In the genomic region with DNA sequence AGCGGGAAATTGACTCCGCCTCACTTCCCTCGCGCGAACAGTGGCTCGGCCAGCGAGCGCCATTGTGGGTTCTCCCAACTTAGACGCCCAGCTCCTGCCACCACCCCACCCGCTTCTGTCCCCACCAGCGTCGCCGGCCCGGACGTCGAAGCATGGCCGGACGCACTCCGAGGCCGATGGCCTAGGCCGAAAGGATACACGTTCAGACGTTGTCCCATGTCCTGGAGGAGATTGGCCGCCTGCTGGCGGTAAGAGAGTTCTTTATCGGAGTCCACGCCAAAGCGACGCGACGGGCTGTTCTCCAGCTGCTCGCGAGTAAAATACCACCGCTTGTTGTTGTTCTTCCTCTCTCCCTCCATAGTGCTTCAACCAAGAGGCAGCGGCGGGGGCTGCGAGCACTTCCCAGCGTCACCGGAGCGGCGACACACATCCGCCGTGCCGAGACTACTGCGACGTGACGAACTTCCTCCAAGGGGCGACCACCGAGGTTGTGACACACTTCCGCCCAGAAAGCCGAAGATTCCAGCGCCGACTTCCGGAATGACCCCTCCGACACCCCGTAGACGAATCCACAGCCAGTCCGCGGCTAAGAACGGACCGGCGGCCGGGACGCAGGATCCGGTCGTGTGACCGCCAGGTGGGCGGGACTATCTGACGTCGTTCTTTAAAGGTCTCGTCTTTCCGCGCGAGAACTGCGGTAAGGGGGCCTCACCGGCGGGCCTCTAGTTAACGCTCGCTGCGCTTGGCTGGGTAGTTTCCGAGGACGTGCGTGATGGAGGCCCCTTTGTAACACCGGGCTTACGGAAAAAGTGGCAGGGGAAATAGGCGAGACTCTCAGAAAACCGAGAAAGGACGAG, we compare ENCODE assay signal across 7 mouse cellular contexts. TPM values are rescaled to one million over a fixed set of nuclear protein-coding genes. Genes with fewer than 3 reads are reported as not detected.
DNase-seq lines count a peak whose midpoint lies in the region; ATAC-seq and TF ChIP-seq lines count a peak whose summit lies in the region.

No protein-coding gene starts in this region.

- ATAC-seq in intestine, postnatal 0 days: peak; percentile 96
- ATAC-seq in midbrain, embryonic 12.5 days (ENCODE audit: low FRiP score, low read depth): peak; percentile 97

- TF ChIP-seq POLR2A in small intestine, adult 2 months (IDR thresholded peaks at IDR 0.05; ENCODE audit: low read depth, low read length): peak; percentile 91

- TF ChIP-seq CTCF in intestine, postnatal 0 days (IDR thresholded peaks at IDR 0.05; ENCODE audit: low read depth): peak; percentile 61
- peak; percentile 44; the same call in 1 of the 2 replicates for TF ChIP-seq CTCF in small intestine, adult 2 months (IDR thresholded peaks at IDR 0.05; ENCODE audit: extremely low read depth, insufficient read length, insufficient replicate concordance, low read depth, low read length)

- H3K4me3 ChIP-seq in embryonic facial prominence, embryonic 10.5 days: peak overlapping the region; percentile 98
- H3K4me3 ChIP-seq in intestine, postnatal 0 days (ENCODE audit: low read depth, low read length): peak overlapping the region; percentile 56
- H3K4me3 ChIP-seq in midbrain, embryonic 12.5 days: peak overlapping the region; percentile 95
- peak overlapping the region; percentile 81 for H3K4me3 ChIP-seq in small intestine, adult 2 months (ENCODE audit: low read depth, low read length)

- under 1% methylated on average over 88 of the region's 88 CpGs for WGBS in embryonic facial prominence, embryonic 10.5 days
- WGBS in intestine, postnatal 0 days: under 1% methylated on average over 88 of the region's 88 CpGs
- under 1% methylated on average over 88 of the region's 88 CpGs for WGBS in midbrain, embryonic 12.5 days
- under 1% methylated on average over 88 of the region's 88 CpGs for WGBS in small intestine, adult 2 months

- no peaks in the 10 kb centered on the region for H3K27me3 ChIP-seq in embryonic facial prominence, embryonic 10.5 days (replicated peaks; ENCODE audit: low read depth, poor library complexity, severe bottlenecking)
- H3K27me3 ChIP-seq in intestine, postnatal 0 days (replicated peaks; ENCODE audit: control insufficient read depth, insufficient read depth, low read length): no peaks in the 10 kb centered on the region
- no peaks in the 10 kb centered on the region for H3K27me3 ChIP-seq in midbrain, embryonic 12.5 days
- H3K27me3 ChIP-seq in small intestine, adult 2 months (ENCODE audit: control insufficient read depth, insufficient read depth, low read length): no peaks in the 10 kb centered on the region

- H3K9ac ChIP-seq in intestine, postnatal 0 days (ENCODE audit: low read depth, low read length): peak overlapping the region; percentile 80
- H3K9ac ChIP-seq in midbrain, embryonic 12.5 days (replicated peaks): peak overlapping the region; percentile 90

- H3K9me3 ChIP-seq in embryonic facial prominence, embryonic 10.5 days: no peaks in the 10 kb centered on the region
- no peaks in the 10 kb centered on the region for H3K9me3 ChIP-seq in intestine, postnatal 0 days (ENCODE audit: control insufficient read depth)
- no peaks in the 10 kb centered on the region for H3K9me3 ChIP-seq in midbrain, embryonic 12.5 days

- peaks cover 30% of the 10 kb centered on the region for H3K4me1 ChIP-seq in embryonic facial prominence, embryonic 10.5 days
- peaks cover 13% of the 10 kb centered on the region for H3K4me1 ChIP-seq in intestine, postnatal 0 days (replicated peaks; ENCODE audit: control insufficient read depth, insufficient read depth, low read length)
- H3K4me1 ChIP-seq in midbrain, embryonic 12.5 days: peaks cover 32% of the 10 kb centered on the region
- H3K4me1 ChIP-seq in small intestine, adult 2 months (ENCODE audit: control insufficient read depth, insufficient read depth, insufficient read length, low read length): peaks cover 13% of the 10 kb centered on the region

- peak; percentile 100 for DNase-seq in adrenal gland, postnatal 10 days
- DNase-seq in embryonic facial prominence, embryonic 10.5 days (ENCODE audit: low spot score): peak; percentile 100
- DNase-seq in gonadal fat pad, adult 2 months (ENCODE audit: low read depth): peak; percentile 68
- DNase-seq in left cerebral cortex, postnatal 4 days: peak; percentile 99

- intact Hi-C loops in left cerebral cortex, postnatal 4 days (cut with DNase I): no loop called here

- peak overlapping the region; percentile 71 for H3K4me2 ChIP-seq in intestine, postnatal 0 days (replicated peaks; ENCODE audit: low read depth)
- H3K4me2 ChIP-seq in midbrain, embryonic 12.5 days (replicated peaks): peak overlapping the region; percentile 91

- H3K27ac ChIP-seq in embryonic facial prominence, embryonic 10.5 days (replicated peaks): peak overlapping the region; percentile 93
- H3K27ac ChIP-seq in intestine, postnatal 0 days (ENCODE audit: low read depth, low read length): peak overlapping the region; percentile 93
- peak overlapping the region; percentile 91 for H3K27ac ChIP-seq in midbrain, embryonic 12.5 days (replicated peaks)
- peak overlapping the region; percentile 94 for H3K27ac ChIP-seq in small intestine, adult 2 months (ENCODE audit: insufficient read depth, low read depth, low read length)

- H3K36me3 ChIP-seq in embryonic facial prominence, embryonic 10.5 days (replicated peaks): peaks cover 33% of the 10 kb centered on the region
- H3K36me3 ChIP-seq in intestine, postnatal 0 days (ENCODE audit: control insufficient read depth, insufficient read depth): 0 out of 2 replicates have a peak, but pooled peaks cover 9% of the 10 kb centered on the region
- peaks cover 15% of the 10 kb centered on the region; the same call in 1 of the 2 replicates for H3K36me3 ChIP-seq in midbrain, embryonic 12.5 days
- peaks cover 3% of the 10 kb centered on the region for H3K36me3 ChIP-seq in small intestine, adult 2 months (ENCODE audit: control insufficient read depth, insufficient read depth, low read length)

RNA-seq across cellular contexts. Expression of a gene that starts 3.2 kb away (rescaled TPM):
- total RNA-seq in adrenal gland, postnatal 10 days (2021): 10 to 100 TPM; 41.5 to 50.0 TPM
- polyA plus RNA-seq in embryonic facial prominence, embryonic 10.5 days (2016; fragmentation: Nextera tagmentation; extraction: Ambion mirVana): 64.5 and 64.6 TPM in 2 replicates
- 12.0 and 13.2 TPM in 2 replicates for polyA plus RNA-seq in gonadal fat pad, adult 2 months (2012; rRNA removed)
- polyA plus RNA-seq in intestine, postnatal 0 days (2015; fragmentation: Nextera tagmentation; extraction: Ambion mirVana): 21.1 and 25.0 TPM in 2 replicates
- 10 to 100 TPM; 51.5 to 61.1 TPM for total RNA-seq in left cerebral cortex, postnatal 4 days (2021)
- polyA plus RNA-seq in midbrain, embryonic 12.5 days (2016; fragmentation: Nextera tagmentation; extraction: Ambion mirVana): 63.3 and 63.9 TPM in 2 replicates
- 3.6 and 5.2 TPM in 2 replicates for polyA plus RNA-seq in small intestine, adult 2 months (2012; rRNA removed)

RNA-seq across cellular contexts. Expression of a gene that starts 3.3 kb away (rescaled TPM):
- total RNA-seq in adrenal gland, postnatal 10 days (2021): 1 to 10 TPM in 1 of 2 experiments, under 1 TPM in 1; 0.58 to 1.2 TPM
- 0.39 TPM in 1 of 2 replicates, not detected in the other for polyA plus RNA-seq in embryonic facial prominence, embryonic 10.5 days (2016; fragmentation: Nextera tagmentation; extraction: Ambion mirVana)
- 0.58 and 1.3 TPM in 2 replicates for polyA plus RNA-seq in gonadal fat pad, adult 2 months (2012; rRNA removed)
- polyA plus RNA-seq in intestine, postnatal 0 days (2015; fragmentation: Nextera tagmentation; extraction: Ambion mirVana): not detected in 2 replicates
- total RNA-seq in left cerebral cortex, postnatal 4 days (2021): not detected
- not detected in 2 replicates for polyA plus RNA-seq in midbrain, embryonic 12.5 days (2016; fragmentation: Nextera tagmentation; extraction: Ambion mirVana)
- polyA plus RNA-seq in small intestine, adult 2 months (2012; rRNA removed): 0.46 and 2.7 TPM in 2 replicates

RNA-seq across cellular contexts. Expression of a gene that starts 33.4 kb away (rescaled TPM):
- 10 to 100 TPM; 64.8 to 77.9 TPM for total RNA-seq in adrenal gland, postnatal 10 days (2021)
- 151 and 152 TPM in 2 replicates for polyA plus RNA-seq in embryonic facial prominence, embryonic 10.5 days (2016; fragmentation: Nextera tagmentation; extraction: Ambion mirVana)
- 38.4 and 41.0 TPM in 2 replicates for polyA plus RNA-seq in gonadal fat pad, adult 2 months (2012; rRNA removed)
- 42.1 and 42.3 TPM in 2 replicates for polyA plus RNA-seq in intestine, postnatal 0 days (2015; fragmentation: Nextera tagmentation; extraction: Ambion mirVana)
- total RNA-seq in left cerebral cortex, postnatal 4 days (2021): 10 to 100 TPM; 72.2 to 77.1 TPM
- 171 and 175 TPM in 2 replicates for polyA plus RNA-seq in midbrain, embryonic 12.5 days (2016; fragmentation: Nextera tagmentation; extraction: Ambion mirVana)
- 8.4 and 15.0 TPM in 2 replicates for polyA plus RNA-seq in small intestine, adult 2 months (2012; rRNA removed)

RNA-seq across cellular contexts. Expression of a gene that starts 42.4 kb away (rescaled TPM):
- total RNA-seq in adrenal gland, postnatal 10 days (2021): 100 to 1,000 TPM in 1 of 2 experiments, 10 to 100 TPM in 1; 83.5 to 101 TPM
- polyA plus RNA-seq in embryonic facial prominence, embryonic 10.5 days (2016; fragmentation: Nextera tagmentation; extraction: Ambion mirVana): 11.6 and 14.0 TPM in 2 replicates
- 84.8 and 91.2 TPM in 2 replicates for polyA plus RNA-seq in gonadal fat pad, adult 2 months (2012; rRNA removed)
- 10.6 and 11.1 TPM in 2 replicates for polyA plus RNA-seq in intestine, postnatal 0 days (2015; fragmentation: Nextera tagmentation; extraction: Ambion mirVana)
- 10 to 100 TPM; 55.1 to 56.6 TPM for total RNA-seq in left cerebral cortex, postnatal 4 days (2021)
- 15.6 and 17.2 TPM in 2 replicates for polyA plus RNA-seq in midbrain, embryonic 12.5 days (2016; fragmentation: Nextera tagmentation; extraction: Ambion mirVana)
- polyA plus RNA-seq in small intestine, adult 2 months (2012; rRNA removed): 55.9 and 89.2 TPM in 2 replicates

Comparison
In these comparisons a context has a peak if more than half of its experiments do, and no peak if none do; other contexts are left out.
1. Peak in every context shown above with its lines: DNase-seq, ATAC-seq, H3K4me3 ChIP-seq and H3K27ac ChIP-seq.